In the genomic region with DNA sequence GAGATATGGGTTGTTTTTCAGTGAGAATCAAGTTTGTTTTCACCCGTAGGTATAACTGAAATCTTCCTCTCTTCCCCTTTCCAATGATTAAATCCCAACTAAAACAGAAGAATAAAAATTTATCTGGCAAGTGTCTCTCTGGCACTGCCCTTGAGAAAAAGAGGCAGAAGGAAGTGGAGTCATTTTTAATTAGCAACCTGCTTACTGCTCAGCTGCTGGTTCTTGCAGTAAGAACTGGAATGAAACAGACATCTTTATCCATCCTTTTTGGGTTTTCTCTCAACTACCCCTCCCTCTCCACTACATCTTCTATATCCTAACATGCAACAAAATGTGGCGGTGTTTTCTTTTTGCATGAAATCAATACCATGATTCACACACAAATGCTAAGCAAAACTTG, we compare ENCODE assay signal across 22 mouse cellular contexts.
A peak's percentile ranks its signal among the peaks of the same experiment; 100 is the strongest.
DNase-seq lines count a peak whose midpoint lies in the region; ATAC-seq and TF ChIP-seq lines count a peak whose summit lies in the region.
"Had no signal": no experiment of that assay in that cellular context is flagged by ENCODE, and none has a peak within 500 bp of the region (broad histone marks: within the 10 kb centered on the region; RNA-seq: fewer than 3 reads in every experiment).

No protein-coding gene starts in this region.

- no peak overlapping the region for H3K4me3 ChIP-seq in forebrain, embryonic 15.5 days
- H3K4me3 ChIP-seq in forebrain, embryonic 10.5 days, result no peak overlapping the region
- H3K4me3 ChIP-seq in forebrain, postnatal 0 days (ENCODE audit: low read depth, low read length), result no peak overlapping the region
- H3K4me3 ChIP-seq in forebrain, embryonic 11.5 days (ENCODE audit: low read depth, low read length), result no peak overlapping the region
- H3K4me3 ChIP-seq: embryonic facial prominence, embryonic 10.5 days; embryonic facial prominence, embryonic 12.5 days had no signal

- H3K27me3 ChIP-seq in forebrain, embryonic 15.5 days, result no peaks in the 10 kb centered on the region
- no peaks in the 10 kb centered on the region for H3K27me3 ChIP-seq in forebrain, embryonic 10.5 days (ENCODE audit: poor library complexity, severe bottlenecking)
- H3K27me3 ChIP-seq in forebrain, postnatal 0 days (ENCODE audit: insufficient read depth, low read length), result no peaks in the 10 kb centered on the region
- H3K27me3 ChIP-seq in forebrain, embryonic 11.5 days (ENCODE audit: control insufficient read depth, insufficient read depth, low read length), result no peaks in the 10 kb centered on the region
- H3K27me3 ChIP-seq: CH12.LX; embryonic facial prominence, embryonic 12.5 days had no signal

- DNase-seq in cerebellum, adult 11 months, result no peak
- no peak for DNase-seq in forebrain, embryonic 10.5 days (ENCODE audit: extremely low spot score, low spot score)
- DNase-seq in forebrain, postnatal 0 days, result peak; percentile 57
- DNase-seq in forebrain, embryonic 11.5 days (ENCODE audit: low spot score), result no peak
- DNase-seq in brain, adult 2 months (ENCODE audit: low read depth, low spot score), result peak; percentile 35
- DNase-seq in thymus, postnatal 36 days, result no peak
- DNase-seq: adrenal gland, adult 8-10 months; adrenal gland, postnatal 14 days; adrenal gland, postnatal 36 days; B cell, adult 2 months; cerebellum, adult 11-12 months; cerebellum, adult 9-10 months; cerebellum, postnatal 25 days had no signal

- peaks cover 6% of the 10 kb centered on the region; the same call in 1 of the 2 replicates for H3K4me1 ChIP-seq in forebrain, embryonic 15.5 days
- H3K4me1 ChIP-seq in forebrain, embryonic 10.5 days, result peaks cover 7% of the 10 kb centered on the region
- no peaks in the 10 kb centered on the region; the same call in 1 of the 2 replicates for H3K4me1 ChIP-seq in forebrain, postnatal 0 days (ENCODE audit: insufficient read depth)
- H3K4me1 ChIP-seq in forebrain, embryonic 11.5 days (replicated peaks; ENCODE audit: control insufficient read depth, insufficient read depth, low read length), result no peaks in the 10 kb centered on the region
- H3K4me1 ChIP-seq: embryonic facial prominence, embryonic 12.5 days had no signal

- no peaks in the 10 kb centered on the region for H3K9me3 ChIP-seq in forebrain, embryonic 15.5 days
- no peaks in the 10 kb centered on the region for H3K9me3 ChIP-seq in forebrain, embryonic 10.5 days
- no peaks in the 10 kb centered on the region for H3K9me3 ChIP-seq in forebrain, postnatal 0 days (ENCODE audit: low read length)
- no peaks in the 10 kb centered on the region for H3K9me3 ChIP-seq in forebrain, embryonic 11.5 days (ENCODE audit: control insufficient read depth, low read length)
- H3K9me3 ChIP-seq: embryonic facial prominence, embryonic 10.5 days; embryonic facial prominence, embryonic 12.5 days; G1E had no signal

- no peak for TF ChIP-seq CTCF in forebrain, postnatal 0 days (IDR thresholded peaks at IDR 0.05; ENCODE audit: low read depth)

- 64% methylated on average over 2 of the region's 2 CpGs for WGBS in forebrain, embryonic 15.5 days
- 87% methylated on average over 2 of the region's 2 CpGs for WGBS in forebrain, embryonic 10.5 days
- 48% methylated on average over 2 of the region's 2 CpGs for WGBS in forebrain, postnatal 0 days
- 86% methylated on average over 2 of the region's 2 CpGs for WGBS in forebrain, embryonic 11.5 days

- no peak overlapping the region for H3K4me2 ChIP-seq in forebrain, embryonic 15.5 days (replicated peaks)
- no peak overlapping the region for H3K4me2 ChIP-seq in forebrain, postnatal 0 days (ENCODE audit: low read depth)
- H3K4me2 ChIP-seq in forebrain, embryonic 11.5 days (ENCODE audit: low read depth, low read length, severe bottlenecking), result no peak overlapping the region
- H3K4me2 ChIP-seq: embryonic facial prominence, embryonic 12.5 days had no signal

- peak overlapping the region; percentile 81 for H3K27ac ChIP-seq in forebrain, embryonic 15.5 days (replicated peaks)
- no peak overlapping the region for H3K27ac ChIP-seq in forebrain, embryonic 10.5 days
- H3K27ac ChIP-seq in forebrain, postnatal 0 days (ENCODE audit: low read depth, low read length), result peak overlapping the region; percentile 69; the same call in 1 of the 2 replicates
- no peak overlapping the region for H3K27ac ChIP-seq in forebrain, embryonic 11.5 days (ENCODE audit: low read depth, low read length)
- H3K27ac ChIP-seq: embryonic facial prominence, embryonic 10.5 days; embryonic facial prominence, embryonic 12.5 days had no signal

- H3K36me3 ChIP-seq in forebrain, embryonic 15.5 days, result no peaks in the 10 kb centered on the region
- no peaks in the 10 kb centered on the region for H3K36me3 ChIP-seq in forebrain, embryonic 10.5 days (replicated peaks)
- H3K36me3 ChIP-seq in forebrain, postnatal 0 days (ENCODE audit: insufficient read depth), result no peaks in the 10 kb centered on the region
- no peaks in the 10 kb centered on the region for H3K36me3 ChIP-seq in forebrain, embryonic 11.5 days (ENCODE audit: control insufficient read depth, insufficient read depth, low read length)
- H3K36me3 ChIP-seq: embryonic facial prominence, embryonic 10.5 days; embryonic facial prominence, embryonic 12.5 days; G1E had no signal

- H3K9ac ChIP-seq in forebrain, embryonic 15.5 days (replicated peaks), result no peak overlapping the region
- H3K9ac ChIP-seq in forebrain, postnatal 0 days, result no peak overlapping the region
- no peak overlapping the region for H3K9ac ChIP-seq in forebrain, embryonic 11.5 days (ENCODE audit: low read length)
- H3K9ac ChIP-seq: embryonic facial prominence, embryonic 12.5 days had no signal

- 0 out of 2 replicates have a peak, but pooled peaks have one; percentile 52 for ATAC-seq in cerebellum, adult (ENCODE audit: insufficient number of reproducible peaks, low FRiP score, low TSS enrichment)
- no peak for ATAC-seq in forebrain, embryonic 15.5 days (replicated peaks)
- ATAC-seq in forebrain, postnatal 0 days, result peak; percentile 43; the same call in 1 of the 2 replicates
- no peak for ATAC-seq in forebrain, embryonic 11.5 days (replicated peaks; ENCODE audit: low FRiP score)
- ATAC-seq: activated CD4-positive, CD25-positive, alpha-beta regulatory T cell, adult 4 months; CD4-positive, CD25-positive, alpha-beta regulatory T cell, adult 4 months; Patski had no signal

Comparison
In these comparisons a context has a peak if more than half of its experiments do, and no peak if none do; other contexts are left out.
1. ATAC-seq: peak in cerebellum, adult (single experiment) and forebrain, postnatal 0 days (single experiment); none in forebrain, embryonic 15.5 days (single experiment) and forebrain, embryonic 11.5 days (single experiment).
2. DNase-seq: peak in forebrain, postnatal 0 days (single experiment) and brain, adult 2 months (single experiment); none in cerebellum, adult 11 months (single experiment), forebrain, embryonic 10.5 days (single experiment), forebrain, embryonic 11.5 days (single experiment) and thymus, postnatal 36 days (0 of 2).
3. H3K27ac ChIP-seq: peak in forebrain, embryonic 15.5 days (single experiment) and forebrain, postnatal 0 days (single experiment); none in forebrain, embryonic 10.5 days (single experiment) and forebrain, embryonic 11.5 days (single experiment).